Mouse (Mus musculus) B cell, adult (primary cell): ENCODE results near the gene Gm8068. TPM values are rescaled to one million over a fixed set of nuclear protein-coding genes. Genes with fewer than 3 reads are reported as not detected.

ENCODE experiments used
- total RNA-seq: library from RNA; stranded (reverse); gene quantifications from 4 replicates; pipeline ENCODE4 v1.2.4, GENCODE M21; 2023; ENCODE audit not compliant: inconsistent age

Gene Gm8068
- total RNA-seq: not detected in 4 replicates

DNA sequence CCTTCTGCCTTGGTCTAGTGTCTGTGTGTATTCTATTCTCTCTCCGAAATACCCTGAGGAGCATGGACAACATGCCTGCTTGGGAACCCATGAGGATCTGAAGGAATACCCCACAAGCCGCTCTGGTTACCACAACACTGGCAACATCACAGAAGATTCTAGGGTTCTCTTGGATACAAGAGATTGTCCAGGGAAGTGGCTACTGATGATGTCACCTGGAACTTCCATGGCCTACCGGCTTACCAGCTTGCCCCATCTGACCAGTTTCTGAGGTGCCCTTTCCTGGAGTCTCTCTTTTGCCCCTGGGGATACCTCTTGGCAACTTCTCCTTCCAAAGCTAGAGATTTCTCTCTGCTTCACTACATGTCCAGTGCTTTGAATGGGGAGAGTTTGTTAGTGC, at the start of gene Gm8068:
Gene Gm8068 (minus strand): TSS at position 101 of the 400 bp plus-strand sequence.

DNA sequence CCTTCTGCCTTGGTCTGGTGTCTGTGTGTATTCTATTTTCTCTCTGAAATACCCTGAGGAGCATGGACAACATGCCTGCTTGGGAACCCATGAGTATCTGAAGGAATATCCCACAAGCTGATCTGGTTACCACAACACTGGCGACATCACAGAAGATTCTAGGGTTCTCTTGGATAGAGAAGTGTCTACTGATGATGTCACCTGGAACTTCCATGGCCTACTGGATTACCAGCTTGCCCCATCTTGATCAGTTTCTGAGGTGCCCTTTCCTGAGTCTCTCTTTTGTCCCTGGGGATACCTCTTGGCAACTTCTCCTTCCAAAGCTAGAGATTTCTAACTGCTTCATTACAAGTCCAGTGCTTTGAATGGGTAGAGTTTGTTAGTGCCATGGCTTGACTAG, 48.8 kb upstream of the Gm8068 start, which contains the start of gene Gm7929:
Gene Gm7929 (minus strand): TSS at position 101 of the 400 bp plus-strand sequence.

Other genes with a start within 250 kb of the Gm8068 start
- not detected in 4 replicates for gene Gm7954, start 248.4 kb downstream of the Gm8068 start, total RNA-seq
- gene Gm3486, start 212.4 kb downstream of the Gm8068 start, total RNA-seq: not detected in 4 replicates
- not detected in 4 replicates for gene Gm7970, start 146.3 kb downstream of the Gm8068 start, total RNA-seq
- gene 1700049E17Rik2, start 128.7 kb downstream of the Gm8068 start, total RNA-seq: not detected in 4 replicates
- not detected in 4 replicates for gene Gm3072, start 77.3 kb downstream of the Gm8068 start, total RNA-seq
- not detected in 4 replicates for gene Gm3676, start 55.4 kb downstream of the Gm8068 start, total RNA-seq
- not detected in 4 replicates for gene Gm7929, start 48.7 kb upstream of the Gm8068 start, total RNA-seq
- not detected in 4 replicates for gene Gm47189, start 70.6 kb upstream of the Gm8068 start, total RNA-seq
- not detected in 4 replicates for gene Gm7980, start 205.4 kb upstream of the Gm8068 start, total RNA-seq
- gene 1700049E17Rik1, start 223.1 kb upstream of the Gm8068 start, total RNA-seq: not detected in 4 replicates
- gene 1700024B05Rik, start 242.1 kb upstream of the Gm8068 start, total RNA-seq: not detected in 4 replicates